Comparison of ENCODE assay signal across 8 mouse cellular contexts in genomic region chr7:27507711-27508647, GRCm38 (mm10). TPM values are rescaled to one million over a fixed set of nuclear protein-coding genes. Genes with fewer than 3 reads are reported as not detected.
DNase-seq lines count a peak whose midpoint lies in the region; ATAC-seq and TF ChIP-seq lines count a peak whose summit lies in the region.

No protein-coding gene starts in this region.

- TF ChIP-seq CTCF in MEL (IDR thresholded peaks at IDR 0.05 in 2 of 3, conservative IDR thresholded peaks at IDR 0.05 in 1 of 3; ENCODE audit: control insufficient read depth in 1 of 3, insufficient read depth in 1 of 3, low read depth in 2 of 3, low read length in 3 of 3, poor library complexity in 1 of 3, severe bottlenecking in 1 of 3) = no peak
- TF ChIP-seq CTCF in cerebellum, adult 2 months (IDR thresholded peaks at IDR 0.05; ENCODE audit: borderline replicate concordance, insufficient read depth, low read depth, low read length) = no peak; the same call in 1 of the 2 replicates
- TF ChIP-seq CTCF in forebrain, postnatal 0 days (IDR thresholded peaks at IDR 0.05; ENCODE audit: low read depth) = peak; percentile 64

- peak overlapping the region; percentile 99 for H3K27ac ChIP-seq in MEL (ENCODE audit: control insufficient read depth, low read depth, low read length)
- peak overlapping the region; percentile 41; the same call in 1 of the 2 replicates for H3K27ac ChIP-seq in cerebellum, adult 2 months (ENCODE audit: insufficient read depth, low read length)
- H3K27ac ChIP-seq in forebrain, postnatal 0 days (ENCODE audit: low read depth, low read length) = peak overlapping the region; percentile 93
- H3K27ac ChIP-seq in lung, embryonic 15.5 days = peak overlapping the region; percentile 100

- H3K27me3 ChIP-seq in MEL (ENCODE audit: control insufficient read depth in 1 of 2, insufficient read depth in 2 of 2, low read length in 2 of 2) = no peaks in the 10 kb centered on the region
- no peaks in the 10 kb centered on the region for H3K27me3 ChIP-seq in cerebellum, adult 2 months (ENCODE audit: control insufficient read depth, insufficient read depth, low read length)
- H3K27me3 ChIP-seq in forebrain, postnatal 0 days (ENCODE audit: insufficient read depth, low read length) = no peaks in the 10 kb centered on the region
- no peaks in the 10 kb centered on the region for H3K27me3 ChIP-seq in lung, embryonic 15.5 days

- TF ChIP-seq RAD21 in MEL (IDR thresholded peaks at IDR 0.05; ENCODE audit: low read depth, low read length) = no peak

- DNase-seq in MEL (ENCODE audit: low read depth, low spot score) = peak; percentile 97
- peak; percentile 91 to 93 for DNase-seq in cerebellum, adult 2 months
- DNase-seq in forebrain, postnatal 0 days = peak; percentile 94
- peak; percentile 99 for DNase-seq in heart, postnatal 4 days
- DNase-seq in layer of hippocampus, adult 8-10 months (ENCODE audit: low spot score in 2 of 2) = peak; percentile 82 to 85
- DNase-seq in ovary, adult 18-20 months (ENCODE audit: low spot score) = peak; percentile 96
- DNase-seq in thymus, postnatal 0 days (ENCODE audit: low spot score) = peak; percentile 95

- peaks cover 3 to 6% of the 10 kb centered on the region in 2 experiments; a peak in 3 of 4 replicates for H3K4me1 ChIP-seq in MEL (ENCODE audit: control insufficient read depth in 1 of 2, insufficient read depth in 2 of 2, low read length in 2 of 2)
- no peaks in the 10 kb centered on the region for H3K4me1 ChIP-seq in cerebellum, adult 2 months (ENCODE audit: control insufficient read depth, insufficient read depth, low read length)
- H3K4me1 ChIP-seq in forebrain, postnatal 0 days (ENCODE audit: insufficient read depth) = no peaks in the 10 kb centered on the region
- peaks cover 17% of the 10 kb centered on the region for H3K4me1 ChIP-seq in lung, embryonic 15.5 days

- H3K4me2 ChIP-seq in forebrain, postnatal 0 days (ENCODE audit: low read depth) = peak overlapping the region; percentile 62
- H3K4me2 ChIP-seq in lung, embryonic 15.5 days = peak overlapping the region; percentile 67

- peaks cover 0 to 9% of the 10 kb centered on the region in 2 experiments; a peak in 2 of 4 replicates for H3K36me3 ChIP-seq in MEL (ENCODE audit: control insufficient read depth in 1 of 2, insufficient read depth in 2 of 2, low read length in 2 of 2)
- no peaks in the 10 kb centered on the region for H3K36me3 ChIP-seq in forebrain, postnatal 0 days (ENCODE audit: insufficient read depth)
- no peaks in the 10 kb centered on the region for H3K36me3 ChIP-seq in lung, embryonic 15.5 days

- WGBS in cerebellum, adult 2 months = under 1% methylated on average over 54 of the region's 54 CpGs
- WGBS in forebrain, postnatal 0 days = 2% methylated on average over 52 of the region's 54 CpGs
- WGBS in lung, embryonic 15.5 days = under 1% methylated on average over 54 of the region's 54 CpGs

- no peaks in the 10 kb centered on the region; the same call in 1 of the 2 replicates for H3K79me2 ChIP-seq in MEL (ENCODE audit: control insufficient read depth, insufficient read depth, low read length, poor library complexity)

- ATAC-seq in forebrain, postnatal 0 days = peak; percentile 91
- ATAC-seq in lung, embryonic 15.5 days (ENCODE audit: borderline replicate concordance, extremely low read depth, low FRiP score, low TSS enrichment) = peak; percentile 92

- peak overlapping the region; percentile 84 to 87 for H3K4me3 ChIP-seq in MEL (ENCODE audit: control insufficient read depth in 1 of 2, insufficient read depth in 1 of 2, low read depth in 2 of 2, low read length in 2 of 2)
- peak overlapping the region; percentile 89 for H3K4me3 ChIP-seq in cerebellum, adult 2 months (replicated peaks; ENCODE audit: insufficient read depth, low read depth, low read length)
- peak overlapping the region; percentile 60 for H3K4me3 ChIP-seq in forebrain, postnatal 0 days (ENCODE audit: low read depth, low read length)
- peak overlapping the region; percentile 56 for H3K4me3 ChIP-seq in lung, embryonic 15.5 days

- TF ChIP-seq POLR2A in MEL (IDR thresholded peaks at IDR 0.05; ENCODE audit: control insufficient read depth in 1 of 2, insufficient read depth in 1 of 2, low read depth in 1 of 2, low read length in 2 of 2, poor library complexity in 1 of 2) = peak; percentile 72 to 77
- TF ChIP-seq POLR2A in cerebellum, adult 2 months (IDR thresholded peaks at IDR 0.05; ENCODE audit: borderline replicate concordance, insufficient read depth, low read length) = peak; percentile 57; the same call in 1 of the 2 replicates

- H3K9ac ChIP-seq in MEL (ENCODE audit: control insufficient read depth, low read depth, low read length, poor library complexity, severe bottlenecking) = peak overlapping the region; percentile 92
- peak overlapping the region; percentile 69 for H3K9ac ChIP-seq in forebrain, postnatal 0 days
- H3K9ac ChIP-seq in lung, embryonic 15.5 days = peak overlapping the region; percentile 60

- no peaks in the 10 kb centered on the region for H3K9me3 ChIP-seq in MEL (replicated peaks; ENCODE audit: insufficient read depth, low read length)
- no peaks in the 10 kb centered on the region for H3K9me3 ChIP-seq in forebrain, postnatal 0 days (ENCODE audit: low read length)
- no peaks in the 10 kb centered on the region for H3K9me3 ChIP-seq in lung, embryonic 15.5 days

- TF ChIP-seq EP300 in MEL (IDR thresholded peaks at IDR 0.05; ENCODE audit: low read depth in 1 of 2, low read length in 2 of 2) = no peak

RNA-seq across cellular contexts. Expression of gene Prx, which starts 8.9 kb away (rescaled TPM):
- 0.39 TPM in 2 replicates for total RNA-seq in MEL (2012; rRNA removed)
- polyA plus RNA-seq in MEL (2012; ENCODE audit: insufficient read depth in 1 of 2, insufficient read length in 2 of 2, low read depth in 1 of 2, low replicate concordance in 2 of 2, missing spikeins in 1 of 2) = 1 to 10 TPM in 1 of 2 experiments, not detected in 1; 1.4 TPM
- polyA plus RNA-seq in cerebellum, adult 2 months (2012; rRNA removed) = 0.34 and 0.43 TPM in 2 replicates
- total RNA-seq in forebrain, postnatal 0 days (2014; rRNA removed) = 1.9 and 2.4 TPM in 2 replicates
- 1.1 and 1.4 TPM in 2 replicates for polyA plus RNA-seq in forebrain, postnatal 0 days (2015; fragmentation: Nextera tagmentation; extraction: Ambion mirVana)
- total RNA-seq in heart, postnatal 4 days (2021) = 1 to 10 TPM; 4.1 to 5.9 TPM
- under 1 TPM; 0.38 to 0.43 (median 0.39) TPM for total RNA-seq in layer of hippocampus, adult 8-10 months (2022)
- 7.2 and 8.7 TPM in 2 replicates for polyA plus RNA-seq in lung, embryonic 15.5 days (2015; fragmentation: Nextera tagmentation; extraction: Ambion mirVana)
- polyA plus RNA-seq in thymus, postnatal 0 days (2015; fragmentation: Nextera tagmentation; extraction: Ambion mirVana) = 1.1 and 1.2 TPM in 2 replicates

RNA-seq across cellular contexts. Expression of gene Hipk4, which starts 15.1 kb away (rescaled TPM):
- not detected in 2 replicates for total RNA-seq in MEL (2012; rRNA removed)
- polyA plus RNA-seq in MEL (2012; ENCODE audit: insufficient read depth in 1 of 2, insufficient read length in 2 of 2, low read depth in 1 of 2, low replicate concordance in 2 of 2, missing spikeins in 1 of 2) = under 1 TPM in 1 of 2 experiments, not detected in 1; 0.26 TPM
- polyA plus RNA-seq in cerebellum, adult 2 months (2012; rRNA removed) = 0.20 and 0.21 TPM in 2 replicates
- 0.38 and 0.95 TPM in 2 replicates for total RNA-seq in forebrain, postnatal 0 days (2014; rRNA removed)
- polyA plus RNA-seq in forebrain, postnatal 0 days (2015; fragmentation: Nextera tagmentation; extraction: Ambion mirVana) = 0.27 and 0.49 TPM in 2 replicates
- 1 to 10 TPM in 1 of 2 experiments, under 1 TPM in 1; 0.83 to 1.0 TPM for total RNA-seq in heart, postnatal 4 days (2021)
- under 1 TPM in 1 of 4 experiments, not detected in 3; 0.25 TPM for total RNA-seq in layer of hippocampus, adult 8-10 months (2022)
- polyA plus RNA-seq in lung, embryonic 15.5 days (2015; fragmentation: Nextera tagmentation; extraction: Ambion mirVana) = 0.87 and 0.92 TPM in 2 replicates
- 0.12 and 0.14 TPM in 2 replicates for polyA plus RNA-seq in thymus, postnatal 0 days (2015; fragmentation: Nextera tagmentation; extraction: Ambion mirVana)

RNA-seq across cellular contexts. Expression of gene Sertad1, which starts 21.3 kb away (rescaled TPM):
- 9.9 and 12.4 TPM in 2 replicates for total RNA-seq in MEL (2012; rRNA removed)
- 10 to 100 TPM in 1 of 2 experiments, not detected in 1; 10.6 TPM for polyA plus RNA-seq in MEL (2012; ENCODE audit: insufficient read depth in 1 of 2, insufficient read length in 2 of 2, low read depth in 1 of 2, low replicate concordance in 2 of 2, missing spikeins in 1 of 2)
- polyA plus RNA-seq in cerebellum, adult 2 months (2012; rRNA removed) = 17.4 and 17.9 TPM in 2 replicates
- total RNA-seq in forebrain, postnatal 0 days (2014; rRNA removed) = 5.2 and 6.3 TPM in 2 replicates
- polyA plus RNA-seq in forebrain, postnatal 0 days (2015; fragmentation: Nextera tagmentation; extraction: Ambion mirVana) = 6.3 and 7.4 TPM in 2 replicates
- total RNA-seq in heart, postnatal 4 days (2021) = 10 to 100 TPM; 14.4 to 15.5 TPM
- total RNA-seq in layer of hippocampus, adult 8-10 months (2022) = 10 to 100 TPM in 1 of 4 experiments, 1 to 10 TPM in 3; 6.4 to 10.7 (median 9.3) TPM
- 48.5 and 49.6 TPM in 2 replicates for polyA plus RNA-seq in lung, embryonic 15.5 days (2015; fragmentation: Nextera tagmentation; extraction: Ambion mirVana)
- 33.5 and 35.1 TPM in 2 replicates for polyA plus RNA-seq in thymus, postnatal 0 days (2015; fragmentation: Nextera tagmentation; extraction: Ambion mirVana)

RNA-seq across cellular contexts. Expression of gene Sertad3, which starts 34.4 kb away (rescaled TPM):
- total RNA-seq in MEL (2012; rRNA removed) = 2.0 and 2.4 TPM in 2 replicates
- 1 to 10 TPM in 1 of 2 experiments, not detected in 1; 6.7 TPM for polyA plus RNA-seq in MEL (2012; ENCODE audit: insufficient read depth in 1 of 2, insufficient read length in 2 of 2, low read depth in 1 of 2, low replicate concordance in 2 of 2, missing spikeins in 1 of 2)
- 8.1 and 8.9 TPM in 2 replicates for polyA plus RNA-seq in cerebellum, adult 2 months (2012; rRNA removed)
- 1.8 and 5.5 TPM in 2 replicates for total RNA-seq in forebrain, postnatal 0 days (2014; rRNA removed)
- 4.3 and 4.9 TPM in 2 replicates for polyA plus RNA-seq in forebrain, postnatal 0 days (2015; fragmentation: Nextera tagmentation; extraction: Ambion mirVana)
- 10 to 100 TPM in 1 of 2 experiments, 1 to 10 TPM in 1; 7.4 to 10.1 TPM for total RNA-seq in heart, postnatal 4 days (2021)
- 1 to 10 TPM; 3.0 to 4.9 (median 3.9) TPM for total RNA-seq in layer of hippocampus, adult 8-10 months (2022)
- polyA plus RNA-seq in lung, embryonic 15.5 days (2015; fragmentation: Nextera tagmentation; extraction: Ambion mirVana) = 28.6 and 31.1 TPM in 2 replicates
- polyA plus RNA-seq in thymus, postnatal 0 days (2015; fragmentation: Nextera tagmentation; extraction: Ambion mirVana) = 29.0 and 31.0 TPM in 2 replicates

RNA-seq across cellular contexts. Expression of gene Pld3, which starts 45.0 kb away (rescaled TPM):
- total RNA-seq in MEL (2012; rRNA removed) = 8.0 and 11.1 TPM in 2 replicates
- 10 to 100 TPM in 1 of 2 experiments, not detected in 1; 22.8 TPM for polyA plus RNA-seq in MEL (2012; ENCODE audit: insufficient read depth in 1 of 2, insufficient read length in 2 of 2, low read depth in 1 of 2, low replicate concordance in 2 of 2, missing spikeins in 1 of 2)
- polyA plus RNA-seq in cerebellum, adult 2 months (2012; rRNA removed) = 220 and 242 TPM in 2 replicates
- total RNA-seq in forebrain, postnatal 0 days (2014; rRNA removed) = 144 and 219 TPM in 2 replicates
- 205 and 246 TPM in 2 replicates for polyA plus RNA-seq in forebrain, postnatal 0 days (2015; fragmentation: Nextera tagmentation; extraction: Ambion mirVana)
- total RNA-seq in heart, postnatal 4 days (2021) = 10 to 100 TPM; 28.9 to 32.4 TPM
- total RNA-seq in layer of hippocampus, adult 8-10 months (2022) = 100 to 1,000 TPM; 559 to 594 (median 575) TPM
- 74.8 and 78.3 TPM in 2 replicates for polyA plus RNA-seq in lung, embryonic 15.5 days (2015; fragmentation: Nextera tagmentation; extraction: Ambion mirVana)
- 134 and 145 TPM in 2 replicates for polyA plus RNA-seq in thymus, postnatal 0 days (2015; fragmentation: Nextera tagmentation; extraction: Ambion mirVana)

Comparison
In these comparisons a context has a peak if more than half of its experiments do, and no peak if none do; other contexts are left out.
1. Peak in every context shown above with its lines: DNase-seq, ATAC-seq, H3K4me3 ChIP-seq and H3K27ac ChIP-seq.
2. H3K27ac ChIP-seq: peak in every context shown above with its lines; median percentile 100 in lung, embryonic 15.5 days; 99 in MEL; 93 in forebrain, postnatal 0 days; 41 in cerebellum, adult 2 months.